Mouse (Mus musculus) inflammation-experienced regulatory T-cells, adult 16 weeks (primary cell): ENCODE data around the gene Vmn2r26. TPM values are rescaled to one million over a fixed set of nuclear protein-coding genes. Genes with fewer than 3 reads are reported as not detected.

Experiments
- polyA plus RNA-seq: library from polyadenylated mRNA; unstranded; fragments of 100-300 nt; shearing (Covaris generic); gene quantifications from one replicate; pipeline ENCODE4 v1.2.1, GENCODE M21; 2017

The Vmn2r26 gene
- polyA plus RNA-seq, result not detected

DNA sequence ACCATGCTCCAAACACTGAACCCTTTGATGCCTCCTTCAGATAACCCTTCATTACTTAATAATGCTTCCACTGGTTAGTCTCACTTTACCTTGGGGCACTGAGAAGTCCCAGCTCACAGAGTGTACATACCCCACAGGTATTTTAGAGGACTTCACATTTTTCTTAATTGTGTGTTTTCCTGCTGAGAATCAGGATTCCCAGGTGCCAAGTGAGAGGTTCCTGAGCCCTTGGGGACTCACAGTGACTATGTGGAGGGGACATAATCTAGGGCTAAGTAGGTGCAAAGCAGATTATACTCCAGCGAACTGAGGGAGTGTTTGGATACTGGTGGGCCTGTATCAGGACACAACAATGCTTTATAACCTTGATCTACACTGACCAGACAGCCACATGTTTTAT is at the start of gene Vmn2r26:
Vmn2r26 (plus strand) TSS at position 301 of the 400 bp plus-strand sequence.

Other genes starting within 250 kb of the Vmn2r26 start
- not detected for gene Vmn2r24, start 245.7 kb upstream of the Vmn2r26 start, polyA plus RNA-seq
- gene Vmn2r25, start 171.1 kb upstream of the Vmn2r26 start, polyA plus RNA-seq, result 0.06 TPM
- gene Vmn2r27, start 207.3 kb downstream of the Vmn2r26 start, polyA plus RNA-seq, result 0.10 TPM